Mouse (Mus musculus) left cerebral cortex, postnatal 36 days (tissue): ENCODE results near the gene Cdc34b. TPM values are rescaled to one million over a fixed set of nuclear protein-coding genes. Genes with fewer than 3 reads are reported as not detected.

ENCODE experiments used
- DNase-seq, 2 experiments: peaks; one replicate each; pipeline ENCODE4 v3.0.0; 2021 to 2022; ENCODE audit warnings: low spot score in 2 of 2, mixed read lengths in 1 of 2
- intact Hi-C: fragments of 180-260 bp; cut with DNase I; formaldehyde crosslinking; loops from one replicate; pipeline ENCODE4 v1.15.1; 2025
- total RNA-seq, 2 experiments: library from RNA; stranded (reverse); gene quantifications; 2 replicates each; pipeline ENCODE4 v1.2.3; 2021

The Cdc34b gene
- total RNA-seq, 2 experiments from 2014 or later = 0.34 TPM; not detected in 1

DNA sequence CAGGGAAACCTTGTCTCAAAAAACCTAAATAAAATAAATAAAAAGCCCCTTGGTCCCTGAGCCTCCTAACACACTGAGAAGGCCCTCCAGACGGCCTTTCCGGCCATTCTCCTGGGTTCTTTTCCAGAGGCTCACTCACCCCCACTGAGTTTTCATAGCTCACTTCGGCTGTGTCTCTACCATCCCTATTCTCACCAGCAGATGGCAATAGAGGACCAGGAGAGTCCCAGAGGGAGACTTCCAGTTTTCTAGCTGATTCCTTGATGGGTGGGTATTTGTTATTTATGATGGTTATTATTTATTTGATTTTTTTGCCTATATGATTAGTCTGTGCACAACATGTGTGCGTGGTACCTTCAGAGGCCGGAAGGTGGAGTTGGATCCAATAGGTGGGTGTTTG, 11.3 kb upstream of the Cdc34b start:
- DNase-seq = peak; percentile 35 to 67

DNA sequence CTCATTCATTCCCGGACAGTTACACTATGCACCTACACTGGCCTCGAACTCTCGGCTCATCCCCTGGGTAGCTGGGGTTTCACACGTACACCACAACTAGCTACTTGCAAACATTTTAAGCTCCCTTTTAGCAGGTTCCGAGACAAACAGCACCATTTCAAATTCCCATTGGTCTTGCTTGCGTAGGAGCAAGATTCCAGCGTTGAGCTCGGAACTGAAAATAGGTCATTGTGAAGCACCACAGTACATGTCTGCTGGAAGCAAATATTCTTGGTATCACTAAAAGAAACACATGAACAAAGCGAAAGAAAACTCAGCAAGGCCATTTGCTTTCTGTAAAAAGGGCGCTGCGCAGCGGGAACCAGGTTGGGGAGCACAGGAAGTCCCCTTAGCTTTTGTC, 10.4 kb upstream of the Cdc34b start:
- no peak for DNase-seq
- intact Hi-C loops = loop anchor here (1.0 kb wide), 1 partner anchor 206 kb away; no protein-coding TSS in a partner anchor

More for the DNA sequence above, 11.3 kb upstream of the Cdc34b start:
- intact Hi-C loops = loop anchor here (1.0 kb wide), 1 partner anchor 56 kb away; no protein-coding TSS in a partner anchor

DNA sequence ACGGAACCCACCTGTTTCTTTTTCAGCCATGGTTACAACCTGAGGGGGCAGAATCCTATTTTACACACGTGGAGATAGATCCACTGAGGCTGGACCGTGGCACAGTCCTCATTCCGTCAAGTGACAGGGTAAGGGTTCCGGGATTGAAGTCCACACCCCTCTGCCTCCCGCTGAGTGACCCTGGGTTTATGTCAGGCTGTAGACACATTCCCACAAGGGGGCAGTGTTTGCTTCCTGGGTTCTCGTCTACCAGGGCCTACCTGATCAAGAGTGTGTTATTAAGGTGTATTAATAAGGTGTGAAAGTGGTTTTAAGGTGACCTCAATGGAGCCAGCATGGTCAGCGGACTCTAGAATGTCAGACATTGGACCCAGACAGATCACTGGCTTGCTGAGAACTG, 8.8 kb upstream of the Cdc34b start:
- intact Hi-C loops = no loop called here
- no peak for DNase-seq

DNA sequence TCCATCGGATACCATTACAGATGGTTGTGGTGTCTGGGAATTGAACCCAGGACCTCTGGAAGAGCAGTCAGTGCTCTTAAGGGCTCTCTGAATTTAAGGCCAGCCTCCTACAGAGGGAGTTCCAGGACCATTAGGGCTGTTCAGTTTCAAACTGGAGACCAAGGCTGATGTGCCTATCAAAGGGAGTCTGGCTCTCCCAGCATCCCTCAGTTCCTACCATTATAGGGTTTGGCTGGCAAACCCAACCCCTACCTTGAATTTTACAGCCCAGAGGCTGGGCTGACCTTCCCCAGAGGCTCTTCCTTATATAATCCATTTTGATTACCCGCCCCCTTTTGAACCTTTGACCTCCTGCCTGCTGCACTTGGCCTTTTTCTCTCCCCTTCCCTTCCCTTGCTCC, 5.8 kb upstream of the Cdc34b start:
- DNase-seq = no peak
- intact Hi-C loops = no loop called here

DNA sequence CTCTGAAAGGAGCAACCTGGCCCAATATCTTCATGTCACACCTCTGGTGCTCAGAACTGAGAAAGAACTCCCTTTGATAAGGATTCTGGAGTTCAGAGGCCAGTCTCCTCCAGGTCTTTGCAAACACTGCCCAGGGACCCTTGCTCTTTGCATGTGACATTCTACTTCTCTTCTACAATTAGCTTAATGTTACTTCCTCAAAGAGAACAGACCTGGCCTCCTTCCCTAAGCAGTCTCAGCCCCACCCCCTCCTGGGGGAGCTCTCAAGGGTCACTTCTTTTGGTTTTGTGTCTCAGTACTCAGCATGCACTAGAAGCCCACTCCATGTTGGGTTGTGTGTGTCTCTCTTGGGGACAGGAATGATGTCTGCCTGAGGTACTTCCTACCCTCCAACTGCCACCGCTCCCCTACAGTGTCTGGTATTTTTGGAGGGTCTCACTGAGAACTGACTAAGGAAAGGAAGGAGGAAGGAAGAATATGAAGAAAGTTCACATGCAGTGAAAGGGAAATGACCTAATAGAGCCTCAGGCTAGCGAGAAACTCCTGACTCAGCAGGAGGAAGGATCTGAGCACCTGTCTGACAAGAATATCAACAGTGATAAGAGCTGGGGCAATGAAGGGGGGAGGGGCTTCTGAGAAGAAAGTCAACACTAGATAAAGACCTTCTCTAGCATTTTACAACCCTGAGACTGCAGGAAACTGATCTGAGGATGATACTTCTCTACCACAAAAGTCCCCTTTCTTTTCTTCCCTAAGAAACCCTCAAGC, 11.5 kb downstream of the Cdc34b start:
- no peak for DNase-seq
- intact Hi-C loops = no loop called here

DNA sequence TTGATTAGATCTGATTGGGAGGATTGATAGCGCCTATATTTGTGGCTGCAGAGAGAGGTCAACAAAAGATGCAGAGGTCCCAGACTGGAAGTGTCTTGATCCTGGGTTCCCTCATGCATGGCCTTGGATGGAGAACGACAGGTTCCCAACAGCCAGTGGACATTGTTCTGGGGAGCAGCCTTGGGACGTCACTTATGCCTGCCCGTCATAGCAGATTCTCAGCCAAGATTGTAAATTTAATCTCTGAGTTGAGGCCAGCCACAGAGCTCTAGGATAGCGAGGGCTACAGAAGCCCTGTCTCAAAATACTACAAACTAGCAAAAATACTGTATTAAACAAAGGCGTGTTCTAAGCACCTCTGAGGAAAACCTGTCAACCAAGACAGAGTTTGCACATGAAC, 18.3 kb downstream of the Cdc34b start:
- intact Hi-C loops = no loop called here
- no peak for DNase-seq

DNA sequence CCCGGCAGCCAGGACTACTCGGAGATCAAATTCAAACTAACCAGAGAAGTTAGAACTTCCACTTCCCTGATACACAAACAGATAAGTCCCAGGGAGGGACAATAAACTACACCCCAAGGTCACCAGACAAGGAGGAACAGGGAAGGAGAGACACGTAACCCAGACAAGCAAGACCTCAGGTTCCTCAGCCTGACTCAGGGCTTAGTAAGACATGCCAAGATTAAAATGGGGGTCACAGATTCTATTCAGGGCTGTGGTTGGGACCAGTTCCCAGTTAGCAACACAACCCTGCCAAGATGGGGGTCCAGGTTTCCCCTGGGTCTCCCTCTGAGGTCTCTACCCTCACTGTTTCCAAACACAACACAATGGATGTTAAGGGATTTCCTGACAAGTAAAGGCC, 18.8 kb downstream of the Cdc34b start:
- no peak for DNase-seq
- intact Hi-C loops = no loop called here

DNA sequence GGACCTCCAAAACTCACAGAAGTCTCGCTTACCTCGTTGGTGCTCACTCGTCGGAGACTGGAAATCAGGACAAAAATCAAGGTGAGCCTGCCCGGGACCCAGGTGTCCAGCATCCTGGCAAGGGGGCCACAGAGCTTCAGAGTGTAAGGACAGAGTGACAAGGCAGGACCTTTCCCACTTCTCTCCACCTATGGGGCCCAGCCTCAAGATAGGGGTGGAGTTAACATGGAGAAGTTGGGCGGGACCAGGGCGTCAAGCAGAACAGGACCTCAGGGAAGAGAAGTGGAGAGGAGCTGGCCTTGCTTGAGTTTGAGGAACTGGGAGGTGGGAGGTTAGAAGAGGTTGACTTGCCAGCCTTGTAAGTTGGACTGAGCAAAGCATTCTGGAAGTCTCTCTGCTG, 19.2 kb downstream of the Cdc34b start:
- intact Hi-C loops = no loop called here
- no peak for DNase-seq

DNA sequence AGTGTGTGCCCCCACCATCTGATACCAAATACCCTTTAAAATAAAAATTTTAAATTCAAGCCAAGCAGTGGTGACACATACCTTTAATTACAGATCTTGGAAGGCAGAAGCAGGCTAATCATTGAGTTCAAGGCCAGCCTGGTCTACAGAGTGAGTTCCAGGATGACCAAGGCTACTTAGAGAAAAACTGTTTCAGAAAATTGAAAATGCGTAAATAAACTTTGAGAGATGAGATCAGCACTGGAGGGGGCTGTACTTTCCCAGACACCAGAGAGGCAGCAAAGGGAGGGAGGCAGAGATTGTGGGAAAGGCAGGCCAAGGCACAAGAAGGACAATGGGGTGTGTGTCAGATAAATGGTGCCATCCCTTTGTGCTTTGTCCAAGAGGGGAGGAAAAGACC, 20.7 kb downstream of the Cdc34b start:
- DNase-seq = no peak
- intact Hi-C loops = no loop called here

DNA sequence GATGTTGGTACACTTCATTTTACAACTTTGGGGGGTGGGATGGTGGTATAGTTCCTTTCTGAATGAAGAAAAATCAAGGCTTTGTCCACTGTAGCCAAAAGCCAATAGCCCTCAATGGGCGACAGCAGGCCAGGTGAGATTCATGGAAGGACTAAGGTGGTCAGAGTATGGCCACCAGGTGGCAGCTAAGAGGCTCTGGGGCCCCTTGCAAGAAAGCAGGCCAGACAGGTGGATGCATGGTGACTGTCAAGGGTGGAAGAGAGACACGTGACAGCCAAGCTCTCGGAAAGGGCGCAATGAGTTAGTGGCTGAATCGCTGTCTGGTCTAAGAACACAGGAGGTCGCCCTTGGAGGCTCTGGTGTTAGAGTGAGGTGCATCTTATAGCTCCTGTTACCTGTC, 21.2 kb downstream of the Cdc34b start:
- DNase-seq = no peak
- intact Hi-C loops = no loop called here

DNA sequence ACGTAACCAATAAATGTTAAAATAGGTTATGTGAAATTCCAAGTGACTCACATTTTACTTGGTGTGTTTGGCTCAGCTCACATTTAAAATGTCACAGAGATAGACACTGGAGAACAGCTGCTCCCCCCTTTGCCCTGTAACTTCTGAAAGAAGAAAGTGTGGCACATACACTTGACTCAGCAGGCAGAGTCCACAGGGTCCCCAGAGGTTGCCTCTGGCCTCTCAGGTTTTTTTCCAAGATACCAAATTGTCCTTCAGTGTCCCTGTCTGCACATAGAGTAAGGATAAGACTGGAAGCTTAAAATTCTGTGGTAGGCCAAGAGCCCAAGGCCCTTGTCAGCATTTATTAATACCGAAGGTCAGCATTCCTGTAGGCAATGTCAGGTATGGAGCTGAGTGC, 25.7 kb downstream of the Cdc34b start:
- DNase-seq = no peak
- intact Hi-C loops = no loop called here

DNA sequence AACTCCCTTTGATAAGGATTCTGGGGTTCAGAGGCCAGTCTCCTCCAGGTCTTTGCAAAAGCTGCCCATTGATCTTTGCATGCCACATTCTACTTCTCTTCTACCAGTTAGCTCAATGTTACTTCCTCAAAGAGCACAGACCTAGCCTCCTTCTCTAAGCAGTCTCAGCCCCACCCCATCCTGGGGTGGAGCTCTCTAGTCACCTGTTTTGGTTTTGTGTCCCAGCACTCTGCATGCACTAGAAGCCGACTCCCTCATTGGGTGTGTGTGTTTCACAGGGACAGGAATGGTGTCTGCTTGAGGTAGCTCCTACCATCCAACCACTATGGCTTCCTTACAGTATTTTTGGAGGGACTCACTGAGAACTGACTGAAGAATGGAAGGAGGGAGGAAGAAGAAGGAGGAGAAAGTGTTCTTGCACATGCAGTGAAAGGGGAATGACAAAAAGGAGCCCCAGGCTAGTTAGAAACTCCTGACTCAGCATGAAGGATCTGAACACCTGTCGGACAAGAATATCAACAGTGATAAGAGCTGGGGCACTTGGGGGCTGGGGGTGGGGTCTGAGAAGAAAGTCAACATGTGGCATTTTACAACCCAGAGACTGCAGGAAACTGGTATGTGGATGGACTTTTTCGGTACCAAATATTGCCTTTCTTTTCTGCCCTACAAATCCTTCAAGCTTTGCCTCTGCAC, 30.9 kb downstream of the Cdc34b start:
- intact Hi-C loops = no loop called here

DNA sequence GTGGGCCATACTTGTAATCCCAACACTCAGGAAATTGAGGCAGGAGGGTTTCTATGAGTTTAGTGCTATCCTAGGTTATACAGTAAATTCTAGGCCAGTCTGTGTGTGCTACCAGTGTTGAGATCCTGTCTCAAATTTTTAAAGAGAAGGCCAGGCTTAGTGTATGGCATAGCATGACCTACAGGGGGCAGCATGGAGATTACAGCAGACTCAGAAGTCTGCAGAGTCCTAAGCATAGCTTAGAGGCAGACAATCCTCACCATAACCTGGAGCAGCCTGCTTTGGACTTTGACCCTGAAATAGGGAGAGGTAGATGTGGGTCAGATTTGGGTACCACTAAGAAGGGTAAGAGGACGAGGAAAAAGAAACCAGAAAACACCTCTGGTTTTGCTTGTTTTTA, 32.3 kb downstream of the Cdc34b start:
- intact Hi-C loops = no loop called here
- DNase-seq = no peak

More for the DNA sequence above, 30.9 kb downstream of the Cdc34b start:
- no peak for DNase-seq

DNA sequence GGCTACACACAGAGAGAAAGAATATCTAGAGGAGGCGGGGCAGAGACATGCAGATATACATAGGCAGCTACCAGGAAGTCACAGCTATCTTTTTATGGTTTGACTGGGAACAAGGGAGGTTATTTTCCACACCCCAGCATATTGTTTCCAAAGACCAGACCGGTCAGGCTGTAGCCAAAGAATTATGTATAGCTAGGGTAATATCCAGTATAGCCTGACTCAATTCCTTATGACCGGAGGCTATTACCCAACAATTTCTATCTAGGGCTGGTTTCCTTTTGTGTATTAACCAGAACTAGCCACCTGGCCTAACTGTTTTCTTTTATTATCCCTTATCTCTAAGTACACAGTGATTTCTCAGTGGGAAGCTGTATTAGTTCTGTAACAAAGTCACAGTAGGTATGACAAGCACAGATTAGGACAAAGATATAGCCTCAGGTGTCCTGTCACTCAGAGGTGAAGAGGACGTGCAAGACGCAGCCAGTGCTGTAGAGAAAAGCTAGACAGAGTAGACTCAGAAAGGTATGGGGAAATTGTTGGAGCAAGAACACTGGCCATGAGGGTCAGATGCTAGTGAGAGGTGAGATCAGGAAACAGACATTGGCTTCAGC, 33.4 kb downstream of the Cdc34b start:
- intact Hi-C loops = no loop called here
- no peak for DNase-seq

DNA sequence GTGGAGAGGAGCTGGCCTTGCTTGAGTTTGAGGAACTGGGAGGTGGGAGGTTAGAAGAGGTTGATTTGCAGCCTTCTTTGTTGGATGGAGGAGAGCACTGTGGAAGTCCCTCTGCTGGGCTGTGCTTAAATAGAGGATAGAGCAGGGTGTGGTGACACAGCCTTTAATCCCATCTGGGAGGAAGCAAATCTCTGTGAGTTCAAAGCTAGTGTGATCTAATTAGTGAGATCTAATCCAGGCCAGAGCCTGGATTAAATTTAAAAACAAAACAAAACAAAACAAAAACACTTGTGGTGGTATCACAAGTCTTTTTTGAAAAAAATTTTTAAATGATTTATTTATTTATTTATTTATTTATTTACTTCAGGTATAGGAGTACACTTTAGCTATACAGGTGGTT, 41.0 kb downstream of the Cdc34b start, which contains the start of gene Tmem92:
Gene Tmem92, minus strand, starts transcription at position 101 of the 400 bp plus-strand sequence.
- intact Hi-C loops = no loop called here
- no peak for DNase-seq

DNA sequence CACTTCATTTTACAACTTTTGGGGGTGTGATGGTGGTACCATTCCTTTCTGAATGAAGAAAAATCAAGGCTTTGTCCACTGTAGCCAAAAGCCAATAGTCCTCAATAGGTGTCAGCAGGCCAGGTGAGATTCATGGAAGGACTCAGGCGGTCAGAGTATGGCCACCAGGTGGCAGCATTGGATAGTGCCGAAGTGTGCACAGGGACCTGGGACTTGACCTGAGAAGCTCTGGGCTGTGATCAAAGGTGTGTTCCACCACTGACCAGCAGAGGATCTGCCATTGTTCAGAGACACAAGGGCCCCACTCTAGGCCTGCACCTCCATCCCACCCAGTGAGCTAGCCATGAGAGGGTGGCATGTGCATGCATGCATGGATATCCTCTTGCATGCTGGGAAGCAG, 43.7 kb downstream of the Cdc34b start:
- intact Hi-C loops = loop anchor here (5.0 kb wide), 1 partner anchor 152 kb away; the partner anchor contains the start of gene Col1a1

DNA sequence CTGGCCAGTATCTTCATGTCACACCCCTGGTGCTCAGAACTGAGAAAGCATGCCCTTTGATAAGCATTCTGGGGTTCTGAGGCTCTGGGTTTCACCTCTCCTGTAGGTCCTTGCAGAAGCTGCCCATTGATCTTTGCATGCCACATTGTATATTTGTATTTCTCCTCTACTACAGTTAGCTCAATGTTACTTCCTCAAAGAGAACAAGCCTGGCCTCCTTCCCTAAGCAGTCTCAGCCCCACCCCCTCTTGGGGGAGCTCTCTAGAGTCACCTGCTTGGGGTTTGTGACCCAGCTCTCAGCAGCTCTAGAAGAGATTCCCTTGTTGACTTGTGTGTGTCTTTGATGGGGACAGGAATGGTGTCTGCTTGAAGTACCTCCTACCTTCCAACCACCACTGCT, 50.1 kb downstream of the Cdc34b start:
- no peak for DNase-seq
- intact Hi-C loops = no loop called here

More for the DNA sequence above, 43.7 kb downstream of the Cdc34b start:
- peak; percentile 31 to 50 for DNase-seq
